Mouse (Mus musculus) neural tube, embryonic 11.5 days (tissue): ENCODE results near the gene Tnks2. TPM values are rescaled to one million over a fixed set of nuclear protein-coding genes. Genes with fewer than 3 reads are reported as not detected.

Source experiments
- ATAC-seq: fragments of 200-750 bp; cut with Nextera tagmentation; 2 replicates; pipeline ENCODE4 v1.8.0; 2017; ENCODE audit warnings: moderate number of reproducible peaks, mild to moderate bottlenecking, moderate TSS enrichment, moderate library complexity; ENCODE audit not compliant: insufficient read depth, low FRiP score, low TSS enrichment
- DNase-seq: peaks from one replicate; pipeline ENCODE4 v3.0.0-alpha.2; 2015; ENCODE audit warnings: low spot score
- H3K27ac ChIP-seq: fragments of 300-500 bp; sonication (generic); 2 replicates; pipeline ENCODE4 v1.5.1; 2014; ENCODE audit warnings: low read depth, mild to moderate bottlenecking, low read length
- H3K27me3 ChIP-seq: fragments of 300-500 bp; sonication (generic); 2 replicates; pipeline ENCODE4 v1.6.1; 2014; ENCODE audit warnings: mild to moderate bottlenecking, low read length, mixed read lengths; ENCODE audit not compliant: control insufficient read depth, insufficient read depth
- H3K36me3 ChIP-seq: fragments of 300-500 bp; sonication (generic); 2 replicates; pipeline ENCODE4 v1.6.1; 2014; ENCODE audit warnings: mild to moderate bottlenecking, low read length, moderate library complexity, mixed read lengths; ENCODE audit not compliant: control insufficient read depth, insufficient read depth
- H3K4me1 ChIP-seq: fragments of 300-500 bp; sonication (generic); 2 replicates; pipeline ENCODE4 v1.6.1; 2014; ENCODE audit warnings: low read length, mixed read lengths; ENCODE audit not compliant: control insufficient read depth, insufficient read depth
- H3K4me2 ChIP-seq: fragments of 300-500 bp; sonication (generic); 2 replicates; pipeline ENCODE4 v1.6.1; 2014; ENCODE audit warnings: low read depth, mild to moderate bottlenecking, moderate library complexity
- H3K4me3 ChIP-seq: fragments of 300-500 bp; sonication (generic); 2 replicates; pipeline ENCODE4 v1.5.1; 2014; ENCODE audit warnings: low read depth, low read length
- H3K9ac ChIP-seq: fragments of 300-500 bp; sonication (generic); 2 replicates; pipeline ENCODE4 v1.6.1; 2014; ENCODE audit warnings: mild to moderate bottlenecking, low read length
- H3K9me3 ChIP-seq: fragments of 300-500 bp; sonication (generic); 2 replicates; pipeline ENCODE4 v1.6.1; 2016; ENCODE audit warnings: low read length; ENCODE audit not compliant: control insufficient read depth
- WGBS: fragments of 180-500 bp; shearing (Covaris S2); extraction: QIAGEN DNeasy Blood & Tissue Kit; methylation state at CpG from one replicate; pipeline ENCODE4 v1.1.7; 2014; 5-methylcytosine and 5-hydroxymethylcytosine counted together
- polyA plus RNA-seq: library from polyadenylated mRNA; unstranded; fragments of >200 nt; fragmentation: Nextera tagmentation; extraction: Ambion mirVana; gene quantifications from 2 replicates; pipeline ENCODE4 v1.2.1, GENCODE M21; 2014

Gene Tnks2
- polyA plus RNA-seq, 1 experiment from 2014 or later, result 97.0 TPM

DNA sequence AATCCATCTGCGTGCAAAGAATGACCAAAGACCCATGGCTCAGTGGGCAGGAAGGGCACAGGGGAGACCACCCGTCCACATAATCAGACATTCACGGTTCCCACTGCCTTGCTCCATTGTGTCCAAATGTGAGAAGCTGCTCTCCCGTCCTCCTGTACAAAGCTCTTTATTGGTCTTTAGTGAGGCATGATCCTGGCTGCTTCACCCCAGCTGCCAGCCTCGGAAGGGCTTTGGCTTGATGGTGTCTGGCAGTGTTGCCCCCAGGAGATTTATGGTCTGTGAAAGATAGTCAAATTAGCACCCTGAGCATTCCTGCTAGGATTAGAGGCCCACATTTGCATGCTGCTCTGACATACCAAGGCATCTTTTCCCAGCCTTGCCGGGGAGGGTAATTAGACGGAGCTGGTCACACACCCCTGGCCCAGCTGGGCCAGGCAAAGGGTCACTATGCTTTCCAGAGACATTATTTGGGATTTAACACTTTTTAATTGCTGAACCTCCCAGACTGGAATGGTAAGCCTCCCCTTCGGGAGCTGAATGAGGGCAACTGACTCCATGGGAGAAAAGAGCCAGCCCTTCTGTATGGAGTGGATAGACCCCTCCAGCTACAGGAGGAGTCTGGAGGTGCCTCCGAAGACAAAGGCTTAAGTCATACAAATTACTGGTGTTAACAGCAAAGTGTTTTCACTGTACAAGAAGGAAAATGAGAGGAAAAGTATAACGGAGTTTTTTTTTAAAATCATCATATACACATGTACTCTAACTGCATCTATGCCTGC is 62.9 kb downstream of the Tnks2 start:
- Histone ChIP-seq H3K27me3 (no peaks in the 10 kb centered on the region; the same call in 1 of the 2 replicates), H3K9ac (no peak overlapping the region), H3K4me3 (no peak overlapping the region), H3K4me2 (no peak overlapping the region), H3K27ac (peak overlapping the region; percentile 73; the same call in 1 of the 2 replicates), H3K4me1 (peaks cover 6% of the 10 kb centered on the region; the same call in 1 of the 2 replicates), H3K9me3 (no peaks in the 10 kb centered on the region), H3K36me3 (peaks cover 12% of the 10 kb centered on the region)
- ATAC-seq, result peak; percentile 93
- 9% methylated on average over 10 of the region's 10 CpGs for WGBS
- DNase-seq, result peak; percentile 77

DNA sequence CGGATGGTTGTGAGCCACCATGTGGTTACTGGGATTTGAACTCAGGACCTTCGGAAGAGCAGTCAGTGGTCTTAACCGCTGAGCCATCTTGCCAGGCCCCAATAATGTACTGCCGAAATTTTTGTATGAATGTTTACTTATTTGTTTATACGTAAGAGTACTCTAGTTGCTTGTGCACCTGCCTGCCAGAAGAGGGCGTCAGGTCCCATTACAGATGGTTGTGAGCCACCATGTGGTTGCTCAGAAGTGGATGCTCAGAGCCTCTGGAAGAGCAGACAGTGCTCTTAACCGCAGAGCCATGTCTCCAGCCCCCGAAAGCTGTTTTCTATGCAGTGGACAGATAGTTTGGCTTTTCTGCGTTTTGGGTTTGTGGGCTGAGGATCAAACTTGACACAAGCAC is 63.7 kb downstream of the Tnks2 start:
- Histone ChIP-seq H3K9ac (no peak overlapping the region), H3K27ac (no peak overlapping the region), H3K4me3 (no peak overlapping the region), H3K4me1 (peaks cover 6% of the 10 kb centered on the region; the same call in 1 of the 2 replicates), H3K36me3 (peaks cover 11% of the 10 kb centered on the region), H3K27me3 (no peaks in the 10 kb centered on the region; the same call in 1 of the 2 replicates), H3K9me3 (no peaks in the 10 kb centered on the region), H3K4me2 (no peak overlapping the region)
- no peak for DNase-seq
- no peak for ATAC-seq
- 48% methylated on average over 9 of the region's 9 CpGs for WGBS

DNA sequence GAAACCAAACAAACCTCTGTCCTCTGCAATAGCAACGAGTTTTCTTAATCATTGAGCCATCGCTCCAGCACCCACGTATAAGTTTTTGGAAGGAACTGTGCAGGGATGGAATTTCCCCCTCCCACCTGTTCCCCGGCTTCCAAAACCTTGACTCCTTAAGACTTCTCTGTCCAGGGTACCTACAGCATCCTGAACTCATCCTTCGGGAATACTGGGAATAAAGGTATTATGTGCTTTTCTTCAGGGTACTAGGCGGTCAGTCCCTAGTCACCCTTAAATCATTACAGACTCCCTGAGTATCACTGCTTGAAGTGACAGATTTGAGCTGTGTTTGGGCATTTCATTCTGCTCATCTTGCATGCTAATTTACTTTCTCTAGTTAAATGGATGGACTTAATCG is 69.3 kb downstream of the Tnks2 start:
- no peak overlapping the region for H3K9ac ChIP-seq
- ATAC-seq (no peak), DNase-seq (no peak)
- peaks cover 4% of the 10 kb centered on the region for H3K4me1 ChIP-seq
- H3K27me3 ChIP-seq, result no peaks in the 10 kb centered on the region
- no peak overlapping the region for H3K27ac ChIP-seq
- WGBS, result 43% methylated on average over 7 of the region's 7 CpGs
- no peaks in the 10 kb centered on the region for H3K9me3 ChIP-seq
- no peak overlapping the region for H3K4me3 ChIP-seq
- H3K36me3 ChIP-seq, result no peaks in the 10 kb centered on the region
- 0 out of 2 replicates have a peak overlapping the region, but pooled peaks have one; percentile 37 for H3K4me2 ChIP-seq

DNA sequence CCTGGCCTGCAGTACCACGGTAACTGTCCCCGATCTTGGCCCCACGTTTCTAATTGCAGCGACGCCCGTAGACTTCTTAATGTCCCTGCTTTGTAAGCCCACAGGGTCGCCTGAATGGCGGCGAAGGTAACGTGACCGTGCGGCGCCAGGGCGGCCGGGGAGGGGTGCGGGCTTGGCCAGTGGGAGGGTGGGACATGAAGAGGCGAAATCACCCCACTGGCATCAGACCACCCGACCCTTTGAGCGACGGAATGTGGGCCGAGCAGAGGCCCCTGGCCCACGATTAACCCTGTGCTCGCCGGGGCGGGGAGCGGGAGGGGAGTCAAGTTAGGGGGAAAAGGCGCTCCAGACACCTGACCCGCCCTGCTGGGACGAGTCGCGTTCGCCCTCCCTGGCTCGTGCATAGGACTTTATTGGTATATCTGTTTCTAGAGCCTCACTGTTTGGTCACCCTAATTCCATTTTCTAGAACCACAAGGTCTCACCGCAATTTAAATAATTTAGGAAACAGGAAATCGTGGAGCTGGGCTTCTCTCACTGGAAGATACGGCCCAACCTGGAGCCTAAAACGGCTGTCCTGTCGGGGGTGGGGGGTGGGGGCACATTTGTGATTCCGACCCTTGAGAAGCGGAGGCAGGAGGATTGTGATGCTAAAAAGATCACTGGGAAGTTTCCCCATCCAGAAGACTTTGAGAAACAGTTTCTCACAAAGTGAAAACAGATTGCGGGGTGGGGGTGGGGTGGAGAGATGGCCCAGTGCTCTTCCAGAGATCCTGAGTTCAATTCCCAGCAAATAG is 70.4 kb downstream of the Tnks2 start:
- Histone ChIP-seq H3K4me2 (peak overlapping the region; percentile 37), H3K4me1 (peaks cover 4% of the 10 kb centered on the region), H3K27ac (peak overlapping the region; percentile 63), H3K9ac (peak overlapping the region; percentile 55), H3K9me3 (no peaks in the 10 kb centered on the region), H3K4me3 (peak overlapping the region; percentile 32), H3K36me3 (no peaks in the 10 kb centered on the region), H3K27me3 (no peaks in the 10 kb centered on the region)
- peak; percentile 92 for ATAC-seq
- 2% methylated on average over 41 of the region's 41 CpGs for WGBS
- peak; percentile 89 for DNase-seq

DNA sequence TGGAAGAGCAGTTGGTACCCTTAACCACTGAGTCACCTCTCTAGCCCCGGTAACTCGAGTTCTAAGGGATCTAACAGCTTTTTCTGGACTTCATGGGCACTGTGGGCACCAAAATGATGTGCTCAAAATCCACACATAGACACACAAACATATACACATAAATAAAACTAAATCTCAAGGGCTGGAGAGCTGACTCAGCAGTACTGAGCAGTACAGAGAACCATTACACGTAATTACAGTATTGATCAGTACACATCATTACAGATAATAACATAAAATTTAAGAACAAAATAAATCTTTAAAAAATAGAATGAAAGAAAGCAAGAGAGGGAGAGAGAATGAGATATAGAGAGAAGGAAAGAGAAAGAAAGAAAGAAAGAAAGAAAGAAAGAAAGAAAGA is 75.1 kb downstream of the Tnks2 start:
- Histone ChIP-seq H3K4me1 (peaks cover 3% of the 10 kb centered on the region; the same call in 1 of the 2 replicates), H3K9ac (no peak overlapping the region), H3K4me2 (no peak overlapping the region), H3K36me3 (no peaks in the 10 kb centered on the region), H3K27me3 (no peaks in the 10 kb centered on the region), H3K9me3 (no peaks in the 10 kb centered on the region), H3K27ac (no peak overlapping the region), H3K4me3 (no peak overlapping the region)
- DNase-seq, result no peak
- WGBS, result 83% methylated on average over 3 of the region's 3 CpGs
- ATAC-seq, result no peak

GRCm38 (mm10) chr19:36909676-36910292 is 75.8 kb downstream of the Tnks2 start:
- Histone ChIP-seq H3K9ac (no peak overlapping the region), H3K27ac (no peak overlapping the region; the same call in 1 of the 2 replicates), H3K4me2 (no peak overlapping the region), H3K9me3 (no peaks in the 10 kb centered on the region), H3K4me3 (no peak overlapping the region), H3K27me3 (no peaks in the 10 kb centered on the region), H3K36me3 (no peaks in the 10 kb centered on the region), H3K4me1 (peaks cover 3% of the 10 kb centered on the region; the same call in 1 of the 2 replicates)
- ATAC-seq (no peak), DNase-seq (peak; percentile 78)
- WGBS, result 28% methylated on average over 9 of the region's 9 CpGs

- no peak overlapping the region for H3K4me2 ChIP-seq
- peaks cover 3% of the 10 kb centered on the region; the same call in 1 of the 2 replicates for H3K4me1 ChIP-seq
- no peaks in the 10 kb centered on the region for H3K9me3 ChIP-seq
- H3K4me3 ChIP-seq, result no peak overlapping the region
- no peak overlapping the region; the same call in 1 of the 2 replicates for H3K27ac ChIP-seq
- DNase-seq (peak; percentile 76), ATAC-seq (peak; percentile 76)
- H3K36me3 ChIP-seq, result no peaks in the 10 kb centered on the region
- no peak overlapping the region for H3K9ac ChIP-seq
- no peaks in the 10 kb centered on the region for H3K27me3 ChIP-seq
- 16% methylated on average over 12 of the region's 12 CpGs for WGBS
These were observed 76.5 kb downstream of the Tnks2 start for GRCm38 (mm10) chr19:36910424-36911045.

- ATAC-seq, result no peak
- WGBS, result 50% methylated on average over 7 of the region's 7 CpGs
- no peak overlapping the region for H3K9ac ChIP-seq
These were observed 79.0 kb downstream of the Tnks2 start for GRCm38 (mm10) chr19:36913064-36913463.

More at GRCm38 (mm10) chr19:36913064-36913463, 79.0 kb downstream of the Tnks2 start:
- no peaks in the 10 kb centered on the region for H3K27me3 ChIP-seq
- no peak overlapping the region for H3K4me3 ChIP-seq
- H3K27ac ChIP-seq, result no peak overlapping the region
- DNase-seq, result no peak
- H3K4me1 ChIP-seq, result peaks cover 3% of the 10 kb centered on the region; the same call in 1 of the 2 replicates
- H3K9me3 ChIP-seq, result no peaks in the 10 kb centered on the region
- no peaks in the 10 kb centered on the region for H3K36me3 ChIP-seq
- no peak overlapping the region for H3K4me2 ChIP-seq
